Mouse (Mus musculus): Measurements from ENCODE around the gene Thbs4. TPM values are rescaled to one million over a fixed set of nuclear protein-coding genes. Genes with fewer than 3 reads are reported as not detected.

The Thbs4 gene
- total RNA-seq, 1 experiment = 0.76 TPM

DNA sequence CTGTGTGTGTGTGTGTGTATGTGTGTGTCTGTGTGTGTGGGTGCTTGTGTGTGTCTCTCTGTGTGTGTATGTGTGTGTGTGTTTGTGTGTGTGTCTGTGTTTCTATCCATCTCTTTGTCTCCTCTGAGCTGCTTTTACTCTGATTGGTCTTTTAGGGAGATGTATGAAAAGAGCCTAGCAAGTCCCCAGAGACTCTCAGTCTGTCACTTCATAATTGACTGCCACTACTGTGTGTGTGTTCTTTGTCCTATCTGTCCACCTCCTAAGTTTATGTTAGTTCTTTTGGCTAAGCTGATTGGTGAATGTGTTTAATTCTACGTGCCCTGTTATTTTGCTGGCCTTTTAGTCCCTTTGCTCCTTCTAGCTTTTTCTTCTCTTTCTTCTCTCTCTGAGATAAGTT, 58.9 kb downstream of the Thbs4 start:
- Histone ChIP-seq H3K4me3 (ENCODE audit: insufficient read depth in 1 of 2, low read depth in 1 of 2, low read length in 2 of 2, poor library complexity in 1 of 2, severe bottlenecking in 1 of 2) (no peak overlapping the region), H3K4me1 (ENCODE audit: control insufficient read depth in 2 of 2, insufficient read depth in 2 of 2, low read length in 2 of 2, poor library complexity in 1 of 2) (no peaks in the 10 kb centered on the region), H3K9me3 (ENCODE audit: control insufficient read depth, insufficient read depth, low read depth, low read length) (no peaks in the 10 kb centered on the region), H3K27ac (ENCODE audit: insufficient read depth, low read depth, low read length, poor library complexity, severe bottlenecking) (no peak overlapping the region), H3K9ac (ENCODE audit: insufficient read depth, low read depth, low read length, poor library complexity, severe bottlenecking) (no peak overlapping the region), H3K36me3 (ENCODE audit: control insufficient read depth, insufficient read depth, low read length, poor library complexity, severe bottlenecking) (no peaks in the 10 kb centered on the region)
- in situ Hi-C loops (cut with MboI; ENCODE audit: low sequenced_read_pairs in 2 of 2, unreplicated experiment in 2 of 2) = loop anchor here (25.0 kb wide), 2 partner anchors 148 to 823 kb away; partner anchors contain the start of gene Spz1 (in 1 of the 2)
- DNase-seq (ENCODE audit: low read depth, low spot score) = no peak
- TF ChIP-seq HCFC1 (IDR thresholded peaks at IDR 0.05; ENCODE audit: borderline replicate concordance, insufficient read depth, low read length) (no peak), ZNF384 (IDR thresholded peaks at IDR 0.05; ENCODE audit: low read depth, low read length) (no peak), CHD2 (IDR thresholded peaks at IDR 0.05; ENCODE audit: low read depth, low read length) (no peak), ZC3H11A (IDR thresholded peaks at IDR 0.05; ENCODE audit: borderline replicate concordance, low read depth, low read length) (no peak), MAFK (IDR thresholded peaks at IDR 0.05; ENCODE audit: insufficient read depth, low read depth, low read length) (no peak)

DNA sequence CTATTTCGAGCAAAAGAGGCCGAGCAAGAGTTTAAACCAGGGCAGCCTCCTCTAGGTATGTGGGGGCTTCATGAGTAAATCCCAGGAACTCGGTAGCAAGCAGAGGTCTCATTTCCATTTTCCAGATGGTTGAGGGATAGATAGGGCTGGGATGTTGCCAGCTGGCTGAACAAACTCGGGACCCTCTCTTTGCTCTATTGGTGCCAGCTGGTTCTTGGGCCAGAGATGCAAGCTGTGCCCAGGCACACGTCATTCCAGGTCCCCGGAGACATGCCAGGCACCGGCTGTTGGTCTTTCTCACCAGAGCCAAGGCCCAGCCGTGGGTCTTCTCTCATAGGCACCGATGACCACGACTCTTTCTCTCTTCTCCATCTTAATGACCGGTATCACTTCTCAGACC, 60.9 kb downstream of the Thbs4 start:
- no peak overlapping the region for H3K27ac ChIP-seq (ENCODE audit: insufficient read depth, low read depth, low read length, poor library complexity, severe bottlenecking)
- H3K36me3 ChIP-seq (ENCODE audit: control insufficient read depth, insufficient read depth, low read length, poor library complexity, severe bottlenecking) = no peaks in the 10 kb centered on the region
- no peak overlapping the region for H3K4me3 ChIP-seq (ENCODE audit: insufficient read depth in 1 of 2, low read depth in 1 of 2, low read length in 2 of 2, poor library complexity in 1 of 2, severe bottlenecking in 1 of 2)
- no peak overlapping the region for H3K9ac ChIP-seq (ENCODE audit: insufficient read depth, low read depth, low read length, poor library complexity, severe bottlenecking)
- DNase-seq (ENCODE audit: low read depth, low spot score) = no peak
- H3K4me1 ChIP-seq (ENCODE audit: control insufficient read depth in 2 of 2, insufficient read depth in 2 of 2, low read length in 2 of 2, poor library complexity in 1 of 2) = no peaks in the 10 kb centered on the region
- H3K9me3 ChIP-seq (ENCODE audit: control insufficient read depth, insufficient read depth, low read depth, low read length) = no peaks in the 10 kb centered on the region
- no peak for TF ChIP-seq HCFC1 (IDR thresholded peaks at IDR 0.05; ENCODE audit: borderline replicate concordance, insufficient read depth, low read length)
- no peak for TF ChIP-seq MAFK (IDR thresholded peaks at IDR 0.05; ENCODE audit: insufficient read depth, low read depth, low read length)
- no peak for TF ChIP-seq ZC3H11A (IDR thresholded peaks at IDR 0.05; ENCODE audit: borderline replicate concordance, low read depth, low read length)
- TF ChIP-seq ZNF384 (IDR thresholded peaks at IDR 0.05; ENCODE audit: low read depth, low read length) = no peak
- TF ChIP-seq CHD2 (IDR thresholded peaks at IDR 0.05; ENCODE audit: low read depth, low read length) = no peak
- in situ Hi-C loops (cut with MboI; ENCODE audit: low sequenced_read_pairs in 2 of 2, unreplicated experiment in 2 of 2) = loop anchor here (25.0 kb wide), 2 partner anchors 146 to 821 kb away; partner anchors contain the start of gene Spz1 (in 1 of the 2)

DNA sequence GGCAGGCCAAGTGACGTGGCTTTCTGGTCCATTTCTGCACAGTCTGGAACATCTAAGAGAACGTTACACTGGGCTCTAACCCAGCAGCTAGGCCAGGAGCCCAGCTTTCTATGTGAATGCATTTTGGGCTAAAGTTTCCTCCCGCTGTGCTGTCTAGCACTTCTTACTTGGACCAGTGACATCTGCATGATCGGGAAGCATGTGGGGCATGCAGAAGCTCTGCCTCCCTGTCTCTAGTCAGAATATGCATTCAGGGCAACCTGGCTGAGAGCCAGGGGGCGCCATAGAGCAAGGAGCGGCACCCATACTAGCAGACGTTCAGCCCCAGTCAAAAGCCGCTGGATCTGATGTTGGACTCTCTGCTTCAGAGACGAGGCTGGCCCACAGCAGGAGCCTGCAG, 61.4 kb downstream of the Thbs4 start:
- Histone ChIP-seq H3K36me3 (ENCODE audit: control insufficient read depth, insufficient read depth, low read length, poor library complexity, severe bottlenecking) (no peaks in the 10 kb centered on the region), H3K4me3 (ENCODE audit: insufficient read depth in 1 of 2, low read depth in 1 of 2, low read length in 2 of 2, poor library complexity in 1 of 2, severe bottlenecking in 1 of 2) (no peak overlapping the region), H3K27ac (ENCODE audit: insufficient read depth, low read depth, low read length, poor library complexity, severe bottlenecking) (no peak overlapping the region), H3K4me1 (ENCODE audit: control insufficient read depth in 2 of 2, insufficient read depth in 2 of 2, low read length in 2 of 2, poor library complexity in 1 of 2) (no peaks in the 10 kb centered on the region), H3K9me3 (ENCODE audit: control insufficient read depth, insufficient read depth, low read depth, low read length) (no peaks in the 10 kb centered on the region), H3K9ac (ENCODE audit: insufficient read depth, low read depth, low read length, poor library complexity, severe bottlenecking) (no peak overlapping the region)
- TF ChIP-seq ZNF384 (IDR thresholded peaks at IDR 0.05; ENCODE audit: low read depth, low read length) (no peak), MAFK (IDR thresholded peaks at IDR 0.05; ENCODE audit: insufficient read depth, low read depth, low read length) (no peak), ZC3H11A (IDR thresholded peaks at IDR 0.05; ENCODE audit: borderline replicate concordance, low read depth, low read length) (peak; percentile 27; the same call in 1 of the 2 replicates)
- DNase-seq (ENCODE audit: low read depth, low spot score) = peak; percentile 64
- in situ Hi-C loops (cut with MboI; ENCODE audit: low sequenced_read_pairs in 2 of 2, unreplicated experiment in 2 of 2) = loop anchor here (25.0 kb wide), 2 partner anchors 146 to 821 kb away; partner anchors contain the start of gene Spz1 (in 1 of the 2)

DNA sequence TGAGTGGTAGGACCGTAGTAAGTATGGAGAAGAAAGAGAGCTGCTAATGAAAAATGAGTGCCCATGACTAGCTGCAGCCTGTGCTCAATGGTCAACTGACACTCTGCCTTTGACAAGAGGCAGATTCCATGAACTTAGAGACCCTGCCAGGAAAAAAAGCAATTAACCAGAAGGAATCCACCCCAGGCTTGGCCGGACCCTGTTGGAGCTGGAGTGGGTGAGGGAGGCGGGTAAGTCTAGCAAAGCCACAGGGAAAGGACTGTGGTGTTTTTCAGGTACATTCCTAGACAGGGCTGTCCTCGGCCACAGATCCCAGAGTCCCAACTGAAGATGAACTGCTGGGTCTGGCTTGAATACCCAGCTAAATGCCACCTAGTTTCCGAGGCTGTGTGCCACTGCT, 61.8 kb downstream of the Thbs4 start:
- Histone ChIP-seq H3K27ac (ENCODE audit: insufficient read depth, low read depth, low read length, poor library complexity, severe bottlenecking) (no peak overlapping the region), H3K36me3 (ENCODE audit: control insufficient read depth, insufficient read depth, low read length, poor library complexity, severe bottlenecking) (no peaks in the 10 kb centered on the region), H3K9me3 (ENCODE audit: control insufficient read depth, insufficient read depth, low read depth, low read length) (no peaks in the 10 kb centered on the region), H3K4me3 (ENCODE audit: insufficient read depth in 1 of 2, low read depth in 1 of 2, low read length in 2 of 2, poor library complexity in 1 of 2, severe bottlenecking in 1 of 2) (no peak overlapping the region), H3K9ac (ENCODE audit: insufficient read depth, low read depth, low read length, poor library complexity, severe bottlenecking) (no peak overlapping the region), H3K4me1 (ENCODE audit: control insufficient read depth in 2 of 2, insufficient read depth in 2 of 2, low read length in 2 of 2, poor library complexity in 1 of 2) (no peaks in the 10 kb centered on the region)
- TF ChIP-seq HCFC1 (IDR thresholded peaks at IDR 0.05; ENCODE audit: borderline replicate concordance, insufficient read depth, low read length) = no peak
- TF ChIP-seq ZNF384 (IDR thresholded peaks at IDR 0.05; ENCODE audit: low read depth, low read length) = no peak
- no peak for TF ChIP-seq ZC3H11A (IDR thresholded peaks at IDR 0.05; ENCODE audit: borderline replicate concordance, low read depth, low read length)
- no peak for TF ChIP-seq CHD2 (IDR thresholded peaks at IDR 0.05; ENCODE audit: low read depth, low read length)
- no peak for TF ChIP-seq MAFK (IDR thresholded peaks at IDR 0.05; ENCODE audit: insufficient read depth, low read depth, low read length)
- DNase-seq (ENCODE audit: low read depth, low spot score) = no peak
- in situ Hi-C loops (cut with MboI; ENCODE audit: low sequenced_read_pairs in 2 of 2, unreplicated experiment in 2 of 2) = loop anchor here (25.0 kb wide), 2 partner anchors 146 to 821 kb away; partner anchors contain the start of gene Spz1 (in 1 of the 2)

DNA sequence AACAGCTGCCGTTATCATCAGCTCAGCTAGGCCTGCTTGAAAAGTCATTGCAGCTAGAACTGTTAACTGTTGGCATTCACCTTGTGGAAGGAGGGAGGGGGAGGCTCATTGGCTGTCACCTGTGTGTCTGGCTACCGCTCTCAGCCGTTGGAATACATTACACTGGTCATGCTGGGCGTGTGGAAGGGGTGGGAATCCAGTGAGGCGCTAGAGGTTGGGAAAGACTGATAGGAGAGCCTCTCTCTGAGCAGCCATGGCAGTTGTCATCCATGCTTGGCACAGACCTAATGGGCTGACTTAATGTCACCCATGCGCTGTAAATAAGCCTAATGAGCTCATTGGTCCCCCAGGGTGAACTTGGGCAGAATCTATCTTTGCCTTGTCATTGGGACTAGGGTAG, 62.8 kb downstream of the Thbs4 start:
- no peak for DNase-seq (ENCODE audit: low read depth, low spot score)
- Histone ChIP-seq H3K36me3 (ENCODE audit: control insufficient read depth, insufficient read depth, low read length, poor library complexity, severe bottlenecking) (no peaks in the 10 kb centered on the region), H3K4me1 (ENCODE audit: control insufficient read depth in 2 of 2, insufficient read depth in 2 of 2, low read length in 2 of 2, poor library complexity in 1 of 2) (no peaks in the 10 kb centered on the region), H3K9ac (ENCODE audit: insufficient read depth, low read depth, low read length, poor library complexity, severe bottlenecking) (no peak overlapping the region), H3K9me3 (ENCODE audit: control insufficient read depth, insufficient read depth, low read depth, low read length) (no peaks in the 10 kb centered on the region), H3K27ac (ENCODE audit: insufficient read depth, low read depth, low read length, poor library complexity, severe bottlenecking) (no peak overlapping the region), H3K4me3 (ENCODE audit: insufficient read depth in 1 of 2, low read depth in 1 of 2, low read length in 2 of 2, poor library complexity in 1 of 2, severe bottlenecking in 1 of 2) (no peak overlapping the region)
- in situ Hi-C loops (cut with MboI; ENCODE audit: low sequenced_read_pairs in 2 of 2, unreplicated experiment in 2 of 2) = loop anchor here (25.0 kb wide), 2 partner anchors 145 to 820 kb away; partner anchors contain the start of gene Spz1 (in 1 of the 2)
- TF ChIP-seq HCFC1 (IDR thresholded peaks at IDR 0.05; ENCODE audit: borderline replicate concordance, insufficient read depth, low read length) (no peak), ZC3H11A (IDR thresholded peaks at IDR 0.05; ENCODE audit: borderline replicate concordance, low read depth, low read length) (no peak), MAFK (IDR thresholded peaks at IDR 0.05; ENCODE audit: insufficient read depth, low read depth, low read length) (no peak), CHD2 (IDR thresholded peaks at IDR 0.05; ENCODE audit: low read depth, low read length) (no peak)
